Mouse (Mus musculus): Measurements from ENCODE around the gene Olfr1102.

DNA sequence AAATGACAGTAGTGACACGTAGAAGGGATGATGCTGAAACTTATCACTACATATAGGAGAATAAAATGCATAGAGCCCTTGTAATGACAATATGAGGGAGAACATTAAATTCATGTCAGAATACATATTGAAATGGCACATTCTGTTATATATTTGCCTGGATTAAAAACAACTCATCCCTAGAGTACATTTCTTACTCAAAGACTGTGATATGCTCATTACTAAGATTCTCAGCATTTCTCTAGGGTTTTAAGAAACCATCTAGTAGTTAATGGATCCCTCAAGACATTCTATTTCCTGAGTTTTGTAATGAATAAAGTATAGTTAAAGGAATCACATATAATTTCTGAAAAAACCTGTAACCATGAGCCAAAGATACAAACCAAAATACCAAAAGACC is 54.0 kb downstream of the Olfr1102 start, which contains the start of gene Olfr1106:
- TF ChIP-seq CTCF (IDR thresholded peaks at IDR 0.05; ENCODE audit: control insufficient read depth, insufficient read depth, insufficient replicate concordance, low read depth, low read length) (no peak), POLR2A (IDR thresholded peaks at IDR 0.05; ENCODE audit: control insufficient read depth, low read depth, low read length) (no peak)

All from testis, adult 2 months (tissue).